Mouse (Mus musculus) MEL (cell line): ENCODE measurements around the gene Mafk. TPM values are rescaled to one million over a fixed set of nuclear protein-coding genes. Genes with fewer than 3 reads are reported as not detected.
A peak's percentile ranks its signal among the peaks of the same experiment; 100 is the strongest.

Experiments
- DNase-seq: peaks from one replicate; pipeline ENCODE4 v3.0.0; 2011; ENCODE audit warnings: low read depth, low spot score
- H3K27ac ChIP-seq: 2 replicates; pipeline ENCODE4 v1.5.1; 2012; ENCODE audit warnings: low read depth, mild to moderate bottlenecking, control low read depth, low read length, moderate library complexity; ENCODE audit not compliant: control insufficient read depth
- H3K27me3 ChIP-seq, 2 experiments: fragments of 150-350 bp in 1 of 2; sonication (generic) in 1 of 2; 2 replicates each; pipeline ENCODE4 v1.6.1; 2012; ENCODE audit warnings: low read length in 2 of 2, mild to moderate bottlenecking in 2 of 2, improper control_type of control experiment in 1 of 2, moderate library complexity in 1 of 2; ENCODE audit not compliant: insufficient read depth in 2 of 2, control insufficient read depth in 1 of 2
- H3K36me3 ChIP-seq, 2 experiments: 2 replicates each; pipeline ENCODE4 v1.6.1; 2012 to 2014; ENCODE audit warnings: low read length in 2 of 2, improper control_type of control experiment in 1 of 2, inconsistent platforms in 1 of 2, mild to moderate bottlenecking in 1 of 2; ENCODE audit not compliant: insufficient read depth in 2 of 2, control insufficient read depth in 1 of 2
- H3K4me1 ChIP-seq, 2 experiments: fragments of 150-350 bp in 1 of 2; sonication (generic) in 1 of 2; 2 replicates each; pipeline ENCODE4 v1.6.1; 2012; ENCODE audit warnings: low read length in 2 of 2, improper control_type of control experiment in 1 of 2, mild to moderate bottlenecking in 1 of 2; ENCODE audit not compliant: insufficient read depth in 2 of 2, control insufficient read depth in 1 of 2
- H3K4me3 ChIP-seq, 2 experiments: fragments of 150-350 bp in 1 of 2; sonication (generic) in 1 of 2; 2 replicates each; pipeline ENCODE4 v1.5.1; 2012; ENCODE audit warnings: low read depth in 2 of 2, low read length in 2 of 2, mild to moderate bottlenecking in 2 of 2, moderate library complexity in 2 of 2, control low read depth in 1 of 2, improper control_type of control experiment in 1 of 2; ENCODE audit not compliant: control insufficient read depth in 1 of 2, insufficient read depth in 1 of 2
- H3K79me2 ChIP-seq: 2 replicates; pipeline ENCODE4 v1.6.1; 2012; ENCODE audit warnings: mild to moderate bottlenecking, low read length, moderate library complexity; ENCODE audit not compliant: control insufficient read depth, poor library complexity, insufficient read depth
- H3K9ac ChIP-seq: 2 replicates; pipeline ENCODE4 v1.6.1; 2012; ENCODE audit warnings: low read depth, mild to moderate bottlenecking, control low read depth, low read length, moderate library complexity; ENCODE audit not compliant: control insufficient read depth, poor library complexity, severe bottlenecking
- H3K9me3 ChIP-seq: fragments of 150-350 bp; sonication (generic); replicated peaks from 2 replicates; pipeline ENCODE4 v1.6.1; 2012; ENCODE audit warnings: mild to moderate bottlenecking, low read length, improper control_type of control experiment, moderate library complexity; ENCODE audit not compliant: insufficient read depth
- BHLHE40 ChIP-seq: IDR thresholded peaks from 2 replicates; pipeline ENCODE4 v1.6.1; 2012; ENCODE audit warnings: low read depth, mild to moderate bottlenecking, inconsistent platforms, low read length, improper control_type of control experiment, borderline replicate concordance
- CHD1 ChIP-seq: IDR thresholded peaks from 2 replicates; pipeline ENCODE4 v1.6.1; 2012; ENCODE audit warnings: low read depth, mild to moderate bottlenecking, inconsistent platforms, low read length, improper control_type of control experiment
- CHD2 ChIP-seq: IDR thresholded peaks from 2 replicates; pipeline ENCODE4 v1.6.1; 2011; ENCODE audit warnings: low read length, improper control_type of control experiment
- CTCF ChIP-seq, 3 experiments: IDR thresholded peaks in 2 of 3; conservative IDR thresholded peaks in 1 of 3; 2 replicates each; pipeline ENCODE4 v1.5.1; 2011 to 2012; ENCODE audit warnings: low read length in 3 of 3, low read depth in 2 of 3, mild to moderate bottlenecking in 2 of 3, improper control_type of control experiment in 1 of 3, inconsistent platforms in 1 of 3, mixed read lengths in 1 of 3, moderate library complexity in 1 of 3; ENCODE audit not compliant: control insufficient read depth in 1 of 3, insufficient read depth in 1 of 3, poor library complexity in 1 of 3, severe bottlenecking in 1 of 3
- E2F4 ChIP-seq: IDR thresholded peaks from 2 replicates; pipeline ENCODE4 v1.6.1; 2011; ENCODE audit warnings: low read depth, low read length, improper control_type of control experiment, borderline replicate concordance
- ELF1 ChIP-seq: IDR thresholded peaks from 2 replicates; pipeline ENCODE4 v1.6.1; 2014; ENCODE audit warnings: low read depth, mild to moderate bottlenecking, inconsistent platforms, low read length, improper control_type of control experiment, moderate library complexity
- EP300 ChIP-seq, 2 experiments: IDR thresholded peaks; 2 replicates each; pipeline ENCODE4 v1.6.1; 2011; ENCODE audit warnings: improper control_type of control experiment in 2 of 2, low read length in 2 of 2, low read depth in 1 of 2, mild to moderate bottlenecking in 1 of 2
- ETS1 ChIP-seq: IDR thresholded peaks from 2 replicates; pipeline ENCODE4 v1.6.1; 2012; ENCODE audit warnings: low read depth, mild to moderate bottlenecking, inconsistent platforms, low read length, improper control_type of control experiment, moderate library complexity
- GABPA ChIP-seq: IDR thresholded peaks from 2 replicates; pipeline ENCODE4 v1.6.1; 2012; ENCODE audit warnings: low read depth, mild to moderate bottlenecking, inconsistent platforms, low read length, improper control_type of control experiment, moderate library complexity
- GATA1 ChIP-seq: IDR thresholded peaks from 2 replicates; pipeline ENCODE4 v1.6.1; 2011; ENCODE audit warnings: low read depth, low read length, improper control_type of control experiment
- HCFC1 ChIP-seq: IDR thresholded peaks from 2 replicates; pipeline ENCODE4 v1.6.1; 2012; ENCODE audit warnings: low read depth, mild to moderate bottlenecking, inconsistent platforms, low read length, improper control_type of control experiment, moderate library complexity
- KAT2A ChIP-seq: conservative IDR thresholded peaks from 2 replicates; pipeline ENCODE4 v1.6.1; 2012; ENCODE audit warnings: low read depth, low read length, improper control_type of control experiment, inconsistent platforms
- MAFK ChIP-seq: IDR thresholded peaks from 2 replicates; pipeline ENCODE4 v1.6.1; 2011; ENCODE audit warnings: low read depth, mild to moderate bottlenecking, low read length, improper control_type of control experiment, borderline replicate concordance
- MAX ChIP-seq: IDR thresholded peaks from 2 replicates; pipeline ENCODE4 v1.6.1; 2011; ENCODE audit warnings: low read length, improper control_type of control experiment
- MAZ ChIP-seq: IDR thresholded peaks from 2 replicates; pipeline ENCODE4 v1.6.1; 2012; ENCODE audit warnings: low read depth, mild to moderate bottlenecking, inconsistent platforms, low read length, improper control_type of control experiment
- MXI1 ChIP-seq: IDR thresholded peaks from 2 replicates; pipeline ENCODE4 v1.6.1; 2011; ENCODE audit warnings: mild to moderate bottlenecking, low read depth, low read length, improper control_type of control experiment
- MYB ChIP-seq: IDR thresholded peaks from 2 replicates; pipeline ENCODE4 v1.6.1; 2011; ENCODE audit warnings: mild to moderate bottlenecking, low read depth, low read length, improper control_type of control experiment
- MYC ChIP-seq: IDR thresholded peaks from 2 replicates; pipeline ENCODE4 v1.6.1; 2011; ENCODE audit warnings: low read depth, mild to moderate bottlenecking, low read length, improper control_type of control experiment, moderate library complexity
- NELFE ChIP-seq: IDR thresholded peaks from 2 replicates; pipeline ENCODE4 v1.6.1; 2011; ENCODE audit warnings: low read depth, low read length, improper control_type of control experiment
- POLR2A ChIP-seq, 2 experiments: IDR thresholded peaks; 2 replicates each; pipeline ENCODE4 v1.6.1; 2011 to 2012; ENCODE audit warnings: low read length in 2 of 2, mild to moderate bottlenecking in 2 of 2, control low read depth in 1 of 2, improper control_type of control experiment in 1 of 2, low read depth in 1 of 2, moderate library complexity in 1 of 2; ENCODE audit not compliant: control insufficient read depth in 1 of 2, insufficient read depth in 1 of 2, poor library complexity in 1 of 2
- POLR2AphosphoS5 ChIP-seq: IDR thresholded peaks from 2 replicates; pipeline ENCODE4 v1.6.1; 2012; ENCODE audit warnings: low read depth, borderline replicate concordance, mild to moderate bottlenecking, inconsistent platforms, low read length, moderate library complexity, mixed read lengths
- SIN3A ChIP-seq: IDR thresholded peaks from 2 replicates; pipeline ENCODE4 v1.6.1; 2012; ENCODE audit warnings: low read length, improper control_type of control experiment, inconsistent platforms
- SMC3 ChIP-seq: IDR thresholded peaks from 2 replicates; pipeline ENCODE4 v1.6.1; 2011; ENCODE audit warnings: low read depth, low read length, improper control_type of control experiment
- TAL1 ChIP-seq: IDR thresholded peaks from 2 replicates; pipeline ENCODE4 v1.6.1; 2012; ENCODE audit warnings: mild to moderate bottlenecking, inconsistent platforms, low read length, moderate library complexity, mixed read lengths
- TBP ChIP-seq: IDR thresholded peaks from 2 replicates; pipeline ENCODE4 v1.8.0; 2011; ENCODE audit warnings: low read depth, low read length, improper control_type of control experiment
- TCF12 ChIP-seq: IDR thresholded peaks from 2 replicates; pipeline ENCODE4 v1.6.1; 2014; ENCODE audit warnings: low read depth, mild to moderate bottlenecking, inconsistent platforms, low read length, improper control_type of control experiment, moderate library complexity
- UBTF ChIP-seq: IDR thresholded peaks from 2 replicates; pipeline ENCODE4 v1.6.1; 2012; ENCODE audit warnings: low read depth, mild to moderate bottlenecking, inconsistent platforms, low read length, improper control_type of control experiment, moderate library complexity, borderline replicate concordance; ENCODE audit not compliant: insufficient read depth
- USF1 ChIP-seq: IDR thresholded peaks from 2 replicates; pipeline ENCODE4 v1.6.1; 2014; ENCODE audit warnings: low read depth, mild to moderate bottlenecking, inconsistent platforms, low read length, improper control_type of control experiment, moderate library complexity
- USF2 ChIP-seq, 2 experiments: IDR thresholded peaks; 2 replicates each; pipeline ENCODE4 v1.6.1; 2011 to 2012; ENCODE audit warnings: improper control_type of control experiment in 2 of 2, low read length in 2 of 2, borderline replicate concordance in 1 of 2, inconsistent platforms in 1 of 2, low read depth in 1 of 2, mild to moderate bottlenecking in 1 of 2; ENCODE audit not compliant: insufficient read depth in 1 of 2
- ZC3H11A ChIP-seq: IDR thresholded peaks from 2 replicates; pipeline ENCODE4 v1.6.1; 2012; ENCODE audit warnings: low read depth, mild to moderate bottlenecking, inconsistent platforms, low read length, improper control_type of control experiment
- ZNF384 ChIP-seq: IDR thresholded peaks from 2 replicates; pipeline ENCODE4 v1.6.1; 2012; ENCODE audit warnings: low read depth, mild to moderate bottlenecking, inconsistent platforms, low read length, improper control_type of control experiment
- polyA plus RNA-seq, 2 experiments: library from polyadenylated mRNA; stranded (reverse) in 1 of 2; unstranded in 1 of 2; fragments of >175 nt in 1 of 2; fragments of >200 nt in 1 of 2; gene quantifications; 2 replicates each; pipeline versions ENCODE4 v1.2.1 to v1.2.4; 2012; ENCODE audit warnings: low replicate concordance in 2 of 2, low read depth in 1 of 2; ENCODE audit not compliant: insufficient read length in 2 of 2, insufficient read depth in 1 of 2, missing spikeins in 1 of 2
- total RNA-seq: library from RNA; depleted of rRNA; stranded (reverse); fragments of 300-350 nt; gene quantifications from 2 replicates; pipeline ENCODE4 v1.2.3, GENCODE M21; 2012

Gene Mafk
- total and polyA plus RNA-seq, 3 experiments = 56.5 to 62.1 TPM; not detected in 1

- no peak for TF ChIP-seq TAL1
- peak; percentile 31; the same call in 1 of the 2 replicates for TF ChIP-seq ETS1
- TF ChIP-seq BHLHE40 = no peak
- TF ChIP-seq USF1 = peak; percentile 19; the same call in 1 of the 2 replicates
- no peak for TF ChIP-seq POLR2AphosphoS5
- TF ChIP-seq HCFC1 = peak; percentile 78
- TF ChIP-seq MYC = peak; percentile 57; the same call in 1 of the 2 replicates
- TF ChIP-seq CTCF (IDR thresholded peaks at IDR 0.05 in 2 of 3, conservative IDR thresholded peaks at IDR 0.05 in 1 of 3; ENCODE audit: control insufficient read depth in 1 of 3, insufficient read depth in 1 of 3, low read depth in 2 of 3, low read length in 3 of 3, poor library complexity in 1 of 3, severe bottlenecking in 1 of 3) = no peak
- no peak for TF ChIP-seq USF2 (IDR thresholded peaks at IDR 0.05; ENCODE audit: borderline replicate concordance in 1 of 2, insufficient read depth in 1 of 2, low read depth in 1 of 2, low read length in 2 of 2)
- no peak for TF ChIP-seq MYB
- no peak for TF ChIP-seq ZNF384
- peak; percentile 59 for TF ChIP-seq MAX
These were observed 39.4 kb downstream of the Mafk start (continued) for GRCm38 (mm10) chr5:139830734-139831133.

- TF ChIP-seq E2F4 (no peak), GABPA (no peak), POLR2AphosphoS5 (no peak), UBTF (no peak), TAL1 (peak; percentile 21; the same call in 1 of the 2 replicates), MAX (peak; percentile 81), TCF12 (0 out of 2 replicates have a peak, but pooled peaks have one; percentile 24), SIN3A (peak; percentile 81), MAFK (no peak), MYB (no peak), ETS1 (peak; percentile 73; the same call in 1 of the 2 replicates), NELFE (0 out of 2 replicates have a peak, but pooled peaks have one; percentile 29), HCFC1 (peak; percentile 49; the same call in 1 of the 2 replicates), BHLHE40 (peak; percentile 95), MYC (peak; percentile 85), MXI1 (peak; percentile 85), USF1 (no peak), KAT2A (no peak), CHD1 (no peak), ZC3H11A (no peak), POLR2A (IDR thresholded peaks at IDR 0.05; ENCODE audit: control insufficient read depth in 1 of 2, insufficient read depth in 1 of 2, low read depth in 1 of 2, low read length in 2 of 2, poor library complexity in 1 of 2) (peak; percentile 44 to 62; a peak in 2 of 4 replicates), MAZ (no peak), ZNF384 (no peak), CHD2 (no peak), TBP (peak; percentile 75), GATA1 (peak; percentile 91), SMC3 (no peak), EP300 (IDR thresholded peaks at IDR 0.05; ENCODE audit: low read depth in 1 of 2, low read length in 2 of 2) (peak; percentile 39 to 65; a peak in 3 of 4 replicates), ELF1 (peak; percentile 75)
- DNase-seq = peak; percentile 93
- peak overlapping the region; percentile 51 to 91 for H3K4me3 ChIP-seq
These were observed 40.8 kb downstream of the Mafk start for GRCm38 (mm10) chr5:139832125-139832524.

More at GRCm38 (mm10) chr5:139832125-139832524, 40.8 kb downstream of the Mafk start:
- H3K9ac ChIP-seq = peak overlapping the region; percentile 74
- H3K79me2 ChIP-seq = no peaks in the 10 kb centered on the region
- peaks cover 0 to 23% of the 10 kb centered on the region in 2 experiments; a peak in 2 of 4 replicates for H3K36me3 ChIP-seq
- H3K4me1 ChIP-seq = peaks cover 3 to 31% of the 10 kb centered on the region in 2 experiments; a peak in 3 of 4 replicates
- H3K27me3 ChIP-seq = no peaks in the 10 kb centered on the region
- peak overlapping the region; percentile 87 for H3K27ac ChIP-seq
- no peaks in the 10 kb centered on the region for H3K9me3 ChIP-seq
